In genomic region chr1:73060271-73060670, GRCm38 (mm10) we compare ENCODE assay signal across 34 mouse cellular contexts. TPM values are rescaled to one million over a fixed set of nuclear protein-coding genes. Genes with fewer than 3 reads are reported as not detected.
A peak's percentile ranks its signal among the peaks of the same experiment; 100 is the strongest.
DNase-seq lines count a peak whose midpoint lies in the region; ATAC-seq lines count a peak whose summit lies in the region.
"Had no signal": no experiment of that assay in that cellular context is flagged by ENCODE, and none has a peak within 500 bp of the region (broad histone marks: within the 10 kb centered on the region; RNA-seq: fewer than 3 reads in every experiment).

No protein-coding gene starts in this region.

- intact Hi-C loops in left cerebral cortex, postnatal 4 days (cut with DNase I), result no loop called here
- intact Hi-C loops in left cerebral cortex, postnatal 14 days (cut with DNase I), result no loop called here

- no peak for ATAC-seq in activated CD4-positive, CD25-positive, alpha-beta regulatory T cell, adult 4 months
- ATAC-seq: forebrain, embryonic 16.5 days; intestine, embryonic 16.5 days had no signal

- DNase-seq in left cerebral cortex, postnatal 4 days, result peak; percentile 26
- no peak for DNase-seq in left cerebral cortex, postnatal 14 days (ENCODE audit: low spot score in 2 of 2)
- DNase-seq in ZHBTc4 (ENCODE audit: low read depth, low spot score), result peak; percentile 7
- DNase-seq in embryo, embryonic 10.5 days (ENCODE audit: low spot score), result peak; percentile 84
- peak; percentile 69 for DNase-seq in mesoderm, embryonic 11.5 days (ENCODE audit: low read depth, low spot score)
- no peak for DNase-seq in urinary bladder, postnatal 25 days (ENCODE audit: low spot score)
- DNase-seq in gastrocnemius, adult 18-20 months (ENCODE audit: low spot score), result no peak
- DNase-seq: adrenal gland, postnatal 10 days; B cell, adult 2 months; cerebellum, adult 9-10 months; gastrocnemius, postnatal 10 days; heart, postnatal 10 days; kidney, adult 8-10 months; kidney, postnatal 10 days; midbrain, embryonic 14.5 days; right cerebral cortex, adult 18-20 months; right cerebral cortex, postnatal 4 days had no signal

RNA-seq across cellular contexts. Expression of gene Tnp1, which starts 44.6 kb away (rescaled TPM):
- not detected for total RNA-seq in left cerebral cortex, postnatal 4 days (2021)
- not detected for total RNA-seq in left cerebral cortex, postnatal 14 days (2021)
- not detected for polyA plus RNA-seq in activated CD4-positive, CD25-positive, alpha-beta regulatory T cell, adult 4 months (2017; shearing (Covaris generic))
- total RNA-seq in gastrocnemius, adult 18-20 months (2021), result not detected
- total RNA-seq: adrenal gland, postnatal 10 days; common myeloid progenitor, adult 5-6 weeks; gastrocnemius, postnatal 10 days; heart, adult 8-10 months; heart, postnatal 10 days; hematopoietic stem cell, adult 5-6 weeks; left cerebral cortex, postnatal 10 days; megakaryocyte progenitor cell, adult 5-6 weeks had no signal
- polyA plus RNA-seq: embryonic facial prominence, embryonic 13.5 days; forebrain, embryonic 11.5 days; forebrain, embryonic 16.5 days; heart, embryonic 13.5 days; intestine, embryonic 16.5 days; large intestine, adult 2 months; limb, embryonic 13.5 days; liver, embryonic 11.5 days; liver, embryonic 16.5 days; lung, embryonic 15.5 days; midbrain, embryonic 14.5 days; neural tube, embryonic 13.5 days had no signal

Comparison
In these comparisons a context has a peak if more than half of its experiments do, and no peak if none do; other contexts are left out.
1. DNase-seq: peak in left cerebral cortex, postnatal 4 days (single experiment), ZHBTc4 (single experiment), embryo, embryonic 10.5 days (single experiment) and mesoderm, embryonic 11.5 days (single experiment); none in left cerebral cortex, postnatal 14 days (0 of 2), urinary bladder, postnatal 25 days (single experiment) and gastrocnemius, adult 18-20 months (single experiment).